Mouse (Mus musculus) midbrain, embryonic 16.5 days (tissue): ENCODE measurements around the gene Car12. TPM values are rescaled to one million over a fixed set of nuclear protein-coding genes. Genes with fewer than 3 reads are reported as not detected.

Source experiments
- ATAC-seq: fragments of 200-750 bp; cut with Nextera tagmentation; 2 replicates; pipeline ENCODE4 v1.8.0; 2017; ENCODE audit warnings: moderate TSS enrichment
- H3K27ac ChIP-seq: fragments of 300-500 bp; sonication (generic); 2 replicates; pipeline ENCODE4 v1.5.1; 2014; ENCODE audit warnings: mild to moderate bottlenecking, low read length, mixed read lengths
- H3K27me3 ChIP-seq: fragments of 300-500 bp; sonication (generic); 2 replicates; pipeline ENCODE4 v1.6.1; 2014; ENCODE audit warnings: low read depth, low read length, mixed read lengths; ENCODE audit not compliant: control insufficient read depth, insufficient read depth
- H3K36me3 ChIP-seq: fragments of 300-500 bp; sonication (generic); 2 replicates; pipeline ENCODE4 v1.6.1; 2014; ENCODE audit warnings: mild to moderate bottlenecking, low read length, moderate library complexity, mixed read lengths; ENCODE audit not compliant: control insufficient read depth, insufficient read depth
- H3K4me1 ChIP-seq: fragments of 300-500 bp; sonication (generic); 2 replicates; pipeline ENCODE4 v1.6.1; 2014; ENCODE audit warnings: mild to moderate bottlenecking, low read length, mixed read lengths; ENCODE audit not compliant: control insufficient read depth, insufficient read depth
- H3K4me2 ChIP-seq: fragments of 300-500 bp; sonication (generic); 2 replicates; pipeline ENCODE4 v1.6.1; 2014; ENCODE audit warnings: mild to moderate bottlenecking, low read length, mixed read lengths
- H3K4me3 ChIP-seq: fragments of 300-500 bp; sonication (generic); 2 replicates; pipeline ENCODE4 v1.5.1; 2014; ENCODE audit warnings: low read depth, mild to moderate bottlenecking, low read length, moderate library complexity, mixed read lengths
- H3K9ac ChIP-seq: fragments of 300-500 bp; sonication (generic); 2 replicates; pipeline ENCODE4 v1.6.1; 2014; ENCODE audit warnings: low read depth, low read length, mixed read lengths
- H3K9me3 ChIP-seq: fragments of 300-500 bp; sonication (generic); replicated peaks from 2 replicates; pipeline ENCODE4 v1.6.1; 2014; ENCODE audit warnings: mild to moderate bottlenecking, low read length, mixed read lengths; ENCODE audit not compliant: control insufficient read depth, poor library complexity, severe bottlenecking
- WGBS: fragments of 180-500 bp; shearing (Covaris S2); extraction: QIAGEN DNeasy Blood & Tissue Kit; methylation state at CpG from one replicate; pipeline ENCODE4 v1.1.7; 2014; 5-methylcytosine and 5-hydroxymethylcytosine counted together
- polyA plus RNA-seq: library from polyadenylated mRNA; unstranded; fragments of >200 nt; fragmentation: Nextera tagmentation; extraction: Ambion mirVana; gene quantifications from 2 replicates; pipeline ENCODE4 v1.2.1, GENCODE M21; 2015

Gene Car12
- polyA plus RNA-seq, 1 experiment from 2014 or later: 2.0 TPM

DNA sequence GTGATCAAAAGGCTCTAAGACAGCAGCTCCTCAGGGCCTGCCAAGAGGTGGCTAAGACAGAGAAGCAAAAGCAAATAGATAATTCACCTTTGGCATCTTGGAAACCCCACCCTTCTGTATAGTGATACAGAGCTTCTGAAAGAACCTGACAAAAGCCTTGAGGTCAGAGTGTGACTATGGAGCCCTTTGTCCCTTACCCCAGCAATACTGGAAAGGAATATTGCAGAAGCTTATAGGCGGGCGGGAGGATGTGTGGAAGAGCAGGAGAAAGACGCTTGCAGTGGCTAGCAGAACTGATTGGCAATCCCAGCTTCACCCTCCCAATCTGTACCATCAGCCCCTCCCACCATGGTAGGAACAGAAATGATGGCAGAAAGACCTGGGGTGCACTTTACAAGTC lies 22.5 kb downstream of the Car12 start:
- no peak overlapping the region for H3K4me2 ChIP-seq
- H3K9ac ChIP-seq: no peak overlapping the region
- no peak overlapping the region for H3K27ac ChIP-seq
- WGBS: 72% methylated on average over 3 of the region's 3 CpGs
- no peaks in the 10 kb centered on the region for H3K27me3 ChIP-seq
- H3K36me3 ChIP-seq: no peaks in the 10 kb centered on the region
- H3K9me3 ChIP-seq: no peaks in the 10 kb centered on the region
- H3K4me3 ChIP-seq: no peak overlapping the region
- no peak for ATAC-seq
- H3K4me1 ChIP-seq: peaks cover 5% of the 10 kb centered on the region

DNA sequence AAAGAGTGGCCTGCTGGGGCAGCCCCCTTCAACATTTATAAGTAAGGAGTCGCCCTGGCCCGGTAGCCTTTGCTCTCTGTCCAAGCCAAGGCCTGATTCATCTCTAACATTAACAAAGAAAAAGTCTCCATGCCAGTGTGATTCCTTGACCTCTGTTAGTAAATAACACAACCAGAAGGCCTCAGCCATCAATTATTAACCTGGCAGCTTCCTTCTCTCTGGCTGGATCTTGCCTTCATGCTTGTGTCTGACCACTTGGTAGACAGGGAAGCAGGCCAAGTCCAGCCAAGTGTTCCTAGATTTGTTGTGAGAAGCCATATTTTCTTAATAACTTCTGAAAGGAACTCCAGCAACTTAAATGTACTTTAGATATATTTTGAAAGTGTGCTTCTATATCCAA lies 23.1 kb downstream of the Car12 start:
- H3K4me1 ChIP-seq: peaks cover 5% of the 10 kb centered on the region
- no peaks in the 10 kb centered on the region for H3K36me3 ChIP-seq
- no peak overlapping the region for H3K9ac ChIP-seq
- no peaks in the 10 kb centered on the region for H3K9me3 ChIP-seq
- H3K27ac ChIP-seq: no peak overlapping the region
- no peak for ATAC-seq
- no peak overlapping the region for H3K4me2 ChIP-seq
- WGBS: 92% methylated on average over 2 of the region's 2 CpGs
- no peak overlapping the region for H3K4me3 ChIP-seq
- H3K27me3 ChIP-seq: no peaks in the 10 kb centered on the region

DNA sequence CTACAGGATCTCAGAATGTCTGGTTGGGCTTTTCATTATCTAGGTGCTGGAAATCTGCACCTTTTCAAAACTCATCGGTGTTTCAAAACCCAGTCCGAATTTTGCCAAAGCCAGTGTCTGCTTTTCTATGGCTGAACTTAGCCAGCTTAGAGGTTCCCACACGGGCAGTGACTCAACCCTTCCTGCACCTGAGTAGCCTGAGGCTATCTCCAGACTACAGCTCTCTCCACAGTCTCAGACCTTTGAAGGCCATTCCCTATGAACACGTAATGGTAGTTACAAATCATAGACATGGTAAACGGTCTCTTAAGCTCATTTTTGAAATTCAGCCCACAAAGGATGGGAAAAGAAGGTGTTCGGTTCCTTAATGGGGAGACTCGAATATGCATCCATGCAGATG lies 26.0 kb downstream of the Car12 start:
- no peak overlapping the region for H3K4me3 ChIP-seq
- ATAC-seq: no peak
- H3K9me3 ChIP-seq: no peaks in the 10 kb centered on the region
- no peaks in the 10 kb centered on the region for H3K4me1 ChIP-seq
- H3K36me3 ChIP-seq: no peaks in the 10 kb centered on the region
- no peak overlapping the region for H3K27ac ChIP-seq
- H3K4me2 ChIP-seq: no peak overlapping the region
- H3K27me3 ChIP-seq: no peaks in the 10 kb centered on the region
- 84% methylated on average over 7 of the region's 7 CpGs for WGBS
- no peak overlapping the region for H3K9ac ChIP-seq

DNA sequence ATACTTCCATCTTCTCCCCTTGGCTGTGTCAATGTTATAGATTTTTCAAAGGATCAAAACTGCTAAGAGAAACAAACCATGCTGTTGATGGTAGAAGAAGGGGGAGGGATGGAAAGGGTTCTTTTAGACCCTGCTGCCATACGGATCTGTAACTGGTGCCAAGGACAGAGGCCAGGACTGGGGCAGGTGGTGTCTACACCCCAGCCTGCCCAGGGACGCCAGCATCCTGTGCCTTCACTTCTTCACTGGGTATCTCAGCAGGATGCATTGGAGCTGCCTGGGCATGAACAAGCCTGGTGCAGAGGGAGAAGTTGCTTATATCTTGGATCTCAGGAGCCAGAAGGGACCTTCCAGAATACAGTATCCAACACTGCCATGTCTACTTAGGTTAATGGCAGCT lies 31.0 kb downstream of the Car12 start:
- Histone ChIP-seq H3K27ac (no peak overlapping the region), H3K4me2 (no peak overlapping the region), H3K9ac (no peak overlapping the region), H3K9me3 (no peaks in the 10 kb centered on the region), H3K4me3 (no peak overlapping the region), H3K4me1 (no peaks in the 10 kb centered on the region), H3K27me3 (no peaks in the 10 kb centered on the region), H3K36me3 (no peaks in the 10 kb centered on the region)
- 84% methylated on average over 2 of the region's 2 CpGs for WGBS
- no peak for ATAC-seq

DNA sequence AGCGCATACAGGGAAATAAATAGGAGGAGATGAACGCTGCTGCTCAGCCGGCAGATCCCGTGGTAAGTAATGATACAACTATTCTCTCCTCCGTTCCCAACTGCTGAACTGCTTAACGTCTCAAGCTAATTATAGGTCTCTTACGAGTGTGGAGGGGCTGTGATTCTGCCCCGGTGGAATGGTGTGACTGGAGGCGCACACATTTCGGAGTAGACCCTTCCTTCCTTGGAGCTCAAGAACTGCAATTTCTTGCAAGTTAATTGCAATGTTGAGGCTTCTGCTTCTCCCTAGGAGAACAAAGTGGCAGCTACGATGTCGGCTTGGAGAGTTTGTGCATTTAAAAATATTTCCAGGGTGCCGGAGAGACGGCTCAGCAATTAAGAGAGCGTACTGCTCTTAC lies 34.9 kb downstream of the Car12 start:
- H3K27ac ChIP-seq: no peak overlapping the region
- no peaks in the 10 kb centered on the region for H3K27me3 ChIP-seq
- H3K4me2 ChIP-seq: no peak overlapping the region
- WGBS: 75% methylated on average over 15 of the region's 15 CpGs
- H3K4me3 ChIP-seq: no peak overlapping the region
- no peaks in the 10 kb centered on the region for H3K9me3 ChIP-seq
- H3K36me3 ChIP-seq: no peaks in the 10 kb centered on the region
- no peak overlapping the region for H3K9ac ChIP-seq
- no peaks in the 10 kb centered on the region for H3K4me1 ChIP-seq
- ATAC-seq: no peak

DNA sequence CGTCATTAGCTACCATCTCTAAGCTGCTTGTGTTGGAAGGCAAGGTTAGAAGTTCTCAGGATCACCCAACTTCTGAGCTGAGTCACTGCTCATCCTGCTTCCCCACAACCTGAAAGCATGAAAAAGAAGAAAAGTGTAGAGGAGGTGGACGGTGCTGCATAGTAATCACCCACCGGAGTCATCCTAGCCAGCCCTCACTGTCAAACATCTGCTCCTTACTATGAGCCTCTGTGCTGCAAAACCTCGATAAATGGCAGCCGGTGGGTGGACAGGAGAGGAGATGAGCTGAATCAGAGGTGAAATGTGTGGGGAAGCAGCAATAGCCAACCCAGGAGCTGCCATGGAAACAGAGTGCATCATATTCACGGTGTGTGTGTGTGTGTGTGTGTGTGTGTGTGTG lies 39.4 kb downstream of the Car12 start:
- Histone ChIP-seq H3K4me3 (no peak overlapping the region), H3K4me2 (no peak overlapping the region), H3K9ac (no peak overlapping the region), H3K4me1 (no peaks in the 10 kb centered on the region), H3K9me3 (no peaks in the 10 kb centered on the region), H3K36me3 (no peaks in the 10 kb centered on the region), H3K27ac (no peak overlapping the region), H3K27me3 (no peaks in the 10 kb centered on the region)
- WGBS: 78% methylated on average over 6 of the region's 6 CpGs
- no peak for ATAC-seq

DNA sequence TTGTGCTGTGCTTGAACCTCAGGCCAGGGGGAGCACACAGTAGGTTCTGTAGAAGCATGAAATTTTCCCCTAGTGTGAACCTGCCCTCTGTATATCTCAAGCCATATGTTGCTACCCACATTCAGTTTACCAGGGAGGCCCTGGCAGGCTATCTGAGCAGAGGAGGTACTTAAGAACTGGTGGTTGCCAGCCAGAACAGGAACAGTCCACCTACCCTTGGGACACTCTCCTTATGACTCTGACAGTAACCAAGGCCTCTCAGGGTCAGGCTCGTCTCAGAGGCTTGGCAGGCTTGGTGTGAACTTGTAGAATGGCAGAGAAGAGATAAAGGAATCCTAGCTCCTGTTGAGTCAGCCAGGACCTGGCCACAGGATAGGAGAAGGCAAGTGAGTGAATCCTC lies 47.5 kb downstream of the Car12 start:
- Histone ChIP-seq H3K9ac (no peak overlapping the region), H3K9me3 (no peaks in the 10 kb centered on the region), H3K4me1 (no peaks in the 10 kb centered on the region), H3K4me3 (no peak overlapping the region), H3K27ac (no peak overlapping the region), H3K4me2 (no peak overlapping the region), H3K27me3 (no peaks in the 10 kb centered on the region), H3K36me3 (no peaks in the 10 kb centered on the region)
- WGBS: 68% methylated on average over 1 of the region's 1 CpGs
- no peak for ATAC-seq

DNA sequence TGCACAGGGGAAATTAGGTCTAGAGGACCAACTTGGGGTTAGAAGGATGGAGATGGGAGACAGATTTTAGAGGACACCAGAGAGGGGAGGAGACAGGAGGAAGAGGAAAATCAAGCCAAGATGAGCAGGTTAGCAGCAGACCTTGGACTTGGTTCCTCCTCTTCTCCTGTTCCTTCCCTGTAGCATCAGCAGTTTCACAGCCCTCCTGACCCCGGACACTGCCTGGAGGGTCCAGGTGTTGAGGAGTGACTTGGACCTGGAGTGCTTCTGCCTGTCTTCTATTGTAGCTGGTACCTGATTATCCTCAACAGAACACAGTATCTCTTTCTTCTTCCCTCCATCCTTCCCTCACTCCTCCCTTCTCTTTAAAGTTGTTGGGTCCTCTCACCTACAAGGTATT lies 55.2 kb downstream of the Car12 start:
- Histone ChIP-seq H3K4me3 (no peak overlapping the region), H3K27me3 (no peaks in the 10 kb centered on the region), H3K27ac (no peak overlapping the region), H3K9me3 (no peaks in the 10 kb centered on the region), H3K4me2 (no peak overlapping the region), H3K9ac (no peak overlapping the region), H3K36me3 (no peaks in the 10 kb centered on the region), H3K4me1 (no peaks in the 10 kb centered on the region)
- WGBS: 80% methylated on average over 1 of the region's 1 CpGs
- ATAC-seq: no peak

DNA sequence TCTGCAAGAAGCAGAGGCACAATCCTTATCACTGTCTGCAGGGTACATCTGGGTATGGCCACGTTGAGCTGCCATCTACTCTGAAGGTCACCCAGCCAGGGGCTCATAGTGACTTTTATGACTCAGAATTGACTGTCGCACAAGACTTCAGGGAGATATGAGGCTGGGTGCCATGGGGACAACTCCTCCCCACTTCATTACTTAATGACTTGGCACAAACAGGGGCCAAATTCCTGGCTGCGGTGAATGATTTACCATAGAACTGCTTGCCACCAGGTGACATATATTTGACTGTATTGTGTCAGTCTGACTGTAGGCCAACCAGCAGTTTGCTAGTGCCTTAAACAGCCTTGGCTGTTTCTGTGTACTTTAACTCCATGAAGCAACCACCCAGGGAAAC lies 55.8 kb downstream of the Car12 start:
- Histone ChIP-seq H3K4me2 (no peak overlapping the region), H3K27me3 (no peaks in the 10 kb centered on the region), H3K4me3 (no peak overlapping the region), H3K4me1 (no peaks in the 10 kb centered on the region), H3K27ac (no peak overlapping the region), H3K9ac (no peak overlapping the region), H3K36me3 (no peaks in the 10 kb centered on the region), H3K9me3 (no peaks in the 10 kb centered on the region)
- no peak for ATAC-seq
- WGBS: 88% methylated on average over 3 of the region's 3 CpGs

DNA sequence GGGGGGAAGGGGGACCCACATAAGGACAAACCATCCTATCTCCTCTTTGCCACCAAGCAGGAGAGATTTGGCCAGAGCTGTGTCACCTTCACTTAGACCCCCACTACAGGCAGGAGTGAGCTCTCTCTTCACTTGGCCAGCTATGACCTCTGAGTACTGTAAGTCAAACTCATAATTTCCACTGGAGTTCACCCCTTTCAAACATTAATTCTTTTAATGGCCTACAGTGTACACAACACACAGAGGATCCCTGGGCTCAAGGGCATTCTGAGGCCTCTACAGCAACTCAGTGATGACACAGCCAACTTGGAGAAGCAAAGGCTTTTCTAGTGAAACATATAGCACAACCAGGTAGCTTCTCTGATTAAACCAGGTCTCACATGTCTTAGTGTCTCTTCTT lies 57.2 kb downstream of the Car12 start:
- H3K4me3 ChIP-seq: no peak overlapping the region
- H3K4me1 ChIP-seq: no peaks in the 10 kb centered on the region
- no peaks in the 10 kb centered on the region for H3K36me3 ChIP-seq
- H3K27ac ChIP-seq: no peak overlapping the region
- no peaks in the 10 kb centered on the region for H3K9me3 ChIP-seq
- no peak overlapping the region for H3K4me2 ChIP-seq
- no peaks in the 10 kb centered on the region for H3K27me3 ChIP-seq
- H3K9ac ChIP-seq: no peak overlapping the region
- ATAC-seq: no peak
